Mouse (Mus musculus) ES-Bruce4 (cell line): ENCODE results near the gene Ash1l. TPM values are rescaled to one million over a fixed set of nuclear protein-coding genes. Genes with fewer than 3 reads are reported as not detected.

Experiments used
- H3K27ac ChIP-seq: 2 replicates; pipeline ENCODE4 v1.5.1; 2012; ENCODE audit warnings: low read length, inconsistent platforms; ENCODE audit not compliant: insufficient read depth
- H3K27me3 ChIP-seq: 2 replicates; pipeline ENCODE4 v1.6.1; 2012; ENCODE audit warnings: mild to moderate bottlenecking, low read length, inconsistent platforms; ENCODE audit not compliant: control insufficient read depth, poor library complexity, insufficient read depth, severe bottlenecking
- H3K36me3 ChIP-seq: 2 replicates; pipeline ENCODE4 v1.6.1; 2012; ENCODE audit warnings: inconsistent platforms, mild to moderate bottlenecking, low read length, moderate library complexity; ENCODE audit not compliant: control insufficient read depth, poor library complexity, insufficient read depth, severe bottlenecking
- H3K4me1 ChIP-seq: one replicate; pipeline ENCODE4 v1.8.1; 2011; ENCODE audit warnings: low read length; ENCODE audit not compliant: control insufficient read depth, insufficient read depth
- H3K4me3 ChIP-seq: 2 replicates; pipeline ENCODE4 v1.5.1; 2011; ENCODE audit warnings: low read depth, mild to moderate bottlenecking, low read length
- H3K9ac ChIP-seq: 2 replicates; pipeline ENCODE4 v1.6.1; 2012; ENCODE audit warnings: low read depth, mild to moderate bottlenecking, inconsistent platforms; ENCODE audit not compliant: poor library complexity, severe bottlenecking
- H3K9me3 ChIP-seq: replicated peaks from 2 replicates; pipeline ENCODE4 v1.6.1; 2012; ENCODE audit warnings: mild to moderate bottlenecking, low read length, inconsistent platforms; ENCODE audit not compliant: control insufficient read depth, poor library complexity, insufficient read depth, severe bottlenecking
- CTCF ChIP-seq: IDR thresholded peaks from one replicate; pipeline ENCODE4 v1.8.1; 2011; ENCODE audit warnings: low read depth, low read length
- EP300 ChIP-seq: IDR thresholded peaks from 2 replicates; pipeline ENCODE4 v1.6.1; 2011; ENCODE audit warnings: low read depth, low read length; ENCODE audit not compliant: insufficient read depth
- POLR2A ChIP-seq: IDR thresholded peaks from one replicate; pipeline ENCODE4 v1.8.1; 2011; ENCODE audit warnings: low read length; ENCODE audit not compliant: insufficient read depth
- polyA plus RNA-seq: library from polyadenylated mRNA; stranded (reverse); fragments of >200 nt; gene quantifications from 2 replicates; pipeline ENCODE4 v1.2.4, GENCODE M21; 2011; ENCODE audit warnings: low read depth; ENCODE audit not compliant: missing spikeins, insufficient read depth, insufficient read length

The Ash1l gene
- polyA plus RNA-seq, 1 experiment, result 22.4 TPM

DNA sequence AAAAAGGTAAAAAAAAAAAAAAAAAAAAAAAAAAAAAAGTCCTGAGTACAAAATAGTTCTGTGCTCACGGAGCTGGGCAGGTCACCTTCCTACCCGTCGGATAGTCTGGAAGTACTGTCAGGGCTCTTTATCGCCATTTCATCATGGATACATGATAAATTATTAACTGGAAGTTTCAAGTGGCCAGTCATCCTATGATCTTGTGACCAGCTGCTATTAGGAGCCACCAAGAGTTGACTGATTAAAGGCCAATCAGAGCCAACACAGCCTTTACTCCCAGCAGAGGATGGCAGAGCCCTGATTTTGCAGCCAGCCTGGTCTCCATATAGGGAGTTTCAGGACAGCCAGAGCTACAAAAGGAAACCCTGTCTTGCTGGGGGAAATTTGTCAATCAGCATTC, 162.6 kb downstream of the Ash1l start:
- no peak for TF ChIP-seq POLR2A
- no peak for TF ChIP-seq EP300
- TF ChIP-seq CTCF, result no peak
- Histone ChIP-seq H3K36me3 (no peaks in the 10 kb centered on the region), H3K27ac (no peak overlapping the region), H3K4me3 (no peak overlapping the region), H3K9ac (no peak overlapping the region), H3K27me3 (no peaks in the 10 kb centered on the region), H3K4me1 (no peaks in the 10 kb centered on the region), H3K9me3 (no peaks in the 10 kb centered on the region)

DNA sequence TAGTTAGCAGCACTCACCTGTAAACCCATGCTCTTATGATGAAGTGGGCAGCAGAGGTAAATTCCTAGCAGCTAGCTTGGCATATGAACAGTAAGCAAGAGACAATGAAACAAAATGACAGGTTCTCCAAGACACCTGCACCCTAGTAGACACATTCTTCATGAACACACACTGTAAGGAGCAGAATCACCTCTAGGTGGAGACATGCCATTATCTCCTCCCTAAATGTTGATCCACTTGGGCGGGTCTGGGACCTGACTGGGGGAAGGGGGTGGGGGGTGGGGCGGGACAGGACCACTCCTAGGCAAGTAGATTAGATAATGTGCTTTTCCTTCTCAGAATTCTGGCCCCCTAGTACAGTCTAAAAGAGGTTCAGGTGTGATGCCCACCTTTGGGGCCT, 165.1 kb downstream of the Ash1l start:
- Histone ChIP-seq H3K36me3 (no peaks in the 10 kb centered on the region), H3K27ac (no peak overlapping the region), H3K4me1 (no peaks in the 10 kb centered on the region), H3K9ac (no peak overlapping the region), H3K9me3 (no peaks in the 10 kb centered on the region), H3K27me3 (no peaks in the 10 kb centered on the region), H3K4me3 (no peak overlapping the region)
- TF ChIP-seq CTCF (peak; percentile 25), EP300 (no peak), POLR2A (no peak)

DNA sequence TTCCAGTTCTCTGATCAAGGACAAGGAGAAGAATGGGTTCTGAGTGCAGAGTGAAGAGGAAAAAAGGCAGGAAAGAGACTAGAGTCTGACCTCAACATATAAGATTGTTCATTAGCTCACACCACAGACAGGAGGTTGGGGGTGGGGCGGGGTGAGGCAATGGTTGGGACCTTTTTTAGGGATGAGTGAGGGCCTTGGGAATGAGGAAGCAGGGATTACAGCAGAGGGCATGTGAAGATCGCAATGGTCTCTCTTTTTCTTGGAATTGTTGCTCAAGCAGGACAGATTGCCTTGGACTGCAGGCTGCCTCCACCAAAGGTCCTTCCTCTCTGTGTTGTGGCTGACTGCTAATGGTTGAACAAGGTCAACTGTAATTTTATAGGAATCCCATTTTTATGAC, 172.9 kb downstream of the Ash1l start:
- no peaks in the 10 kb centered on the region for H3K4me1 ChIP-seq
- H3K27me3 ChIP-seq, result no peaks in the 10 kb centered on the region
- no peak overlapping the region for H3K4me3 ChIP-seq
- no peak overlapping the region for H3K27ac ChIP-seq
- no peaks in the 10 kb centered on the region for H3K9me3 ChIP-seq
- no peak for TF ChIP-seq EP300
- TF ChIP-seq CTCF, result no peak
- TF ChIP-seq POLR2A, result no peak
- no peak overlapping the region for H3K9ac ChIP-seq
- H3K36me3 ChIP-seq, result no peaks in the 10 kb centered on the region

DNA sequence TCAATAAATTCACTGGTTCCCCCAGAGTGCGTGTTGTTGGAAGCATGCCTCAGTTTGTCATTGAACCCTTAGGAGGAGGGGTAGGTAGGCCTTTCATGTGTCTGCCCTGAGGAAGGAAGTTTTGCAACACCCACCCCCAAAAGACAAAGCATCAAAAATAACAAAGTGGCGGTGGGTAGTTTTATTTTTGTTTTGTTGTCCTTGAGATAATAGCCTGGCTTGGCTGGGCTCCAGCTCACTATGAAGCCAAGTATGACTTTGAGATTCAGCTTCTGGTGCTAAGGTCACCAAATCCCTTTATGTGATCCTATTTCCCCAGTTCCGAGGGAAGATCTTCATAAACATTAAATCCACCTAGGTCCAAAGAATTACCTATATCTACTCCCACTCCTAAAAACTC, 173.8 kb downstream of the Ash1l start:
- Histone ChIP-seq H3K36me3 (no peaks in the 10 kb centered on the region), H3K27ac (no peak overlapping the region), H3K4me3 (no peak overlapping the region), H3K4me1 (no peaks in the 10 kb centered on the region), H3K9ac (no peak overlapping the region), H3K9me3 (no peaks in the 10 kb centered on the region), H3K27me3 (no peaks in the 10 kb centered on the region)
- TF ChIP-seq CTCF (no peak), EP300 (no peak), POLR2A (no peak)

DNA sequence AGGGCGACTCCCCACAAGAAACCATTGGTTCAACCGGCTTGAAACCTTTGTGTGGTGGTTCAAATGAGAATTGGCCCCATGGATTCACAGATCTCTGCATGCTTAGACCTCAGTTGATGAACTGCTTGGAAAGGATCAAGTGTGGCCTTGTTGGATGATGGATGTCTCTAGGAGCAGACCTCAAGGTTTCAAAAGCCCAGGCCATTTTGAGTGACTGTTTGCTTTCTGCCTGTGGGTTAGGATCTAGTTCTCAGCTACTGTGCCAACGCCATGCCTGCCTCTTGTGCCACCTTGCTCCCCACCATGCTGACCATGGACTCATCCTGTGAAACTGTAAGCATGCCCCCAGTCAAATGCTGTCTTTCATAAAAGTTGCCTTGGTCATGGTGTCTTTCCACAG, 175.6 kb downstream of the Ash1l start:
- Histone ChIP-seq H3K36me3 (no peaks in the 10 kb centered on the region), H3K9ac (no peak overlapping the region), H3K4me3 (no peak overlapping the region), H3K4me1 (no peaks in the 10 kb centered on the region), H3K27ac (no peak overlapping the region), H3K27me3 (no peaks in the 10 kb centered on the region), H3K9me3 (no peaks in the 10 kb centered on the region)
- no peak for TF ChIP-seq POLR2A
- TF ChIP-seq CTCF, result no peak
- TF ChIP-seq EP300, result no peak

Other genes starting within 250 kb of the Ash1l start
- 10.1 and 10.4 TPM in 2 replicates for gene Rit1, start 233.8 kb upstream of the Ash1l start, polyA plus RNA-seq
- 9.0 and 9.5 TPM in 2 replicates for gene Syt11, start 175.5 kb upstream of the Ash1l start, polyA plus RNA-seq
- gene Gon4l, start 115.4 kb upstream of the Ash1l start, polyA plus RNA-seq, result 58.0 and 60.1 TPM in 2 replicates
- 46.4 and 50.8 TPM in 2 replicates for gene Msto1, start 36.6 kb upstream of the Ash1l start, polyA plus RNA-seq
- gene Dap3, start 559 bp downstream of the Ash1l start, polyA plus RNA-seq, result 175 and 180 TPM in 2 replicates
- 10.7 and 13.6 TPM in 2 replicates for gene Rusc1, start 142.7 kb downstream of the Ash1l start, polyA plus RNA-seq
- gene Gm43738, start 150.5 kb downstream of the Ash1l start, polyA plus RNA-seq, result not detected in 2 replicates
- gene Fdps, start 151.3 kb downstream of the Ash1l start, polyA plus RNA-seq, result 260 and 266 TPM in 2 replicates
- gene Pklr, start 185.5 kb downstream of the Ash1l start, polyA plus RNA-seq, result 0.21 TPM in 1 of 2 replicates, not detected in the other
- 2.2 and 4.7 TPM in 2 replicates for gene Hcn3, start 209.6 kb downstream of the Ash1l start, polyA plus RNA-seq
- gene Clk2, start 214.2 kb downstream of the Ash1l start, polyA plus RNA-seq, result 79.4 and 82.9 TPM in 2 replicates
- 74.8 and 75.7 TPM in 2 replicates for gene Scamp3, start 226.9 kb downstream of the Ash1l start, polyA plus RNA-seq
- 21.7 and 25.7 TPM in 2 replicates for gene Fam189b, start 232.5 kb downstream of the Ash1l start, polyA plus RNA-seq